Mouse (Mus musculus) midbrain, embryonic 12.5 days (tissue): ENCODE measurements around the gene Lclat1. TPM values are rescaled to one million over a fixed set of nuclear protein-coding genes. Genes with fewer than 3 reads are reported as not detected.

Source experiments
- ATAC-seq: fragments of 200-750 bp; cut with Nextera tagmentation; 2 replicates; pipeline ENCODE4 v1.8.0; 2017; ENCODE audit warnings: low read depth, moderate TSS enrichment, moderate library complexity; ENCODE audit not compliant: low FRiP score
- H3K27ac ChIP-seq: fragments of 300-500 bp; sonication (generic); replicated peaks from 2 replicates; pipeline ENCODE4 v1.5.1; 2016; ENCODE audit warnings: mild to moderate bottlenecking
- H3K27me3 ChIP-seq: fragments of 300-500 bp; sonication (generic); 2 replicates; pipeline ENCODE4 v1.6.1; 2016; ENCODE audit warnings: mild to moderate bottlenecking
- H3K36me3 ChIP-seq: fragments of 300-500 bp; sonication (generic); 2 replicates; pipeline ENCODE4 v1.6.1; 2016
- H3K4me1 ChIP-seq: fragments of 300-500 bp; sonication (generic); 2 replicates; pipeline ENCODE4 v1.6.1; 2016
- H3K4me2 ChIP-seq: fragments of 300-500 bp; sonication (generic); replicated peaks from 2 replicates; pipeline ENCODE4 v1.6.1; 2016; ENCODE audit warnings: mild to moderate bottlenecking, moderate library complexity
- H3K4me3 ChIP-seq: fragments of 300-500 bp; sonication (generic); 2 replicates; pipeline ENCODE4 v1.5.1; 2016; ENCODE audit warnings: mild to moderate bottlenecking
- H3K9ac ChIP-seq: fragments of 300-500 bp; sonication (generic); replicated peaks from 2 replicates; pipeline ENCODE4 v1.6.1; 2016; ENCODE audit warnings: mild to moderate bottlenecking, moderate library complexity
- H3K9me3 ChIP-seq: fragments of 300-500 bp; sonication (generic); 2 replicates; pipeline ENCODE4 v1.6.1; 2016; ENCODE audit warnings: mild to moderate bottlenecking
- WGBS: fragments of 180-500 bp; shearing (Covaris S2); methylation state at CpG from one replicate; pipeline ENCODE4 v1.1.7; 2016; 5-methylcytosine and 5-hydroxymethylcytosine counted together
- polyA plus RNA-seq: library from polyadenylated mRNA; unstranded; fragments of >200 nt; fragmentation: Nextera tagmentation; extraction: Ambion mirVana; gene quantifications from 2 replicates; pipeline ENCODE4 v1.2.1, GENCODE M21; 2016

Gene Lclat1
- polyA plus RNA-seq, 1 experiment from 2014 or later = 8.3 TPM

GRCm38 (mm10) chr17:73156606-73157005 lies 48.8 kb downstream of the Lclat1 start:
- Histone ChIP-seq H3K9me3 (no peaks in the 10 kb centered on the region), H3K27ac (no peak overlapping the region), H3K9ac (no peak overlapping the region), H3K4me2 (no peak overlapping the region), H3K4me3 (no peak overlapping the region), H3K36me3 (no peaks in the 10 kb centered on the region), H3K27me3 (no peaks in the 10 kb centered on the region), H3K4me1 (no peaks in the 10 kb centered on the region)
- no peak for ATAC-seq
- 58% methylated on average over 1 of the region's 1 CpGs for WGBS

GRCm38 (mm10) chr17:73161795-73162194 lies 54.0 kb downstream of the Lclat1 start:
- Histone ChIP-seq H3K4me1 (no peaks in the 10 kb centered on the region), H3K27me3 (no peaks in the 10 kb centered on the region), H3K9ac (no peak overlapping the region), H3K4me3 (no peak overlapping the region), H3K9me3 (no peaks in the 10 kb centered on the region), H3K27ac (no peak overlapping the region), H3K36me3 (peaks cover 6% of the 10 kb centered on the region; the same call in 1 of the 2 replicates), H3K4me2 (no peak overlapping the region)
- WGBS = 89% methylated on average over 6 of the region's 6 CpGs
- no peak for ATAC-seq

- Histone ChIP-seq H3K9me3 (no peaks in the 10 kb centered on the region), H3K27me3 (no peaks in the 10 kb centered on the region), H3K27ac (no peak overlapping the region), H3K4me1 (no peaks in the 10 kb centered on the region), H3K4me3 (no peak overlapping the region), H3K4me2 (no peak overlapping the region), H3K9ac (no peak overlapping the region), H3K36me3 (peaks cover 6% of the 10 kb centered on the region; the same call in 1 of the 2 replicates)
- ATAC-seq = no peak
- WGBS = 85% methylated on average over 15 of the region's 15 CpGs
Measured at GRCm38 (mm10) chr17:73162445-73163208, 54.8 kb downstream of the Lclat1 start.

- no peaks in the 10 kb centered on the region for H3K9me3 ChIP-seq
- no peak overlapping the region for H3K9ac ChIP-seq
- H3K4me2 ChIP-seq = no peak overlapping the region
- 76% methylated on average over 3 of the region's 3 CpGs for WGBS
- H3K4me3 ChIP-seq = no peak overlapping the region
- peaks cover 6% of the 10 kb centered on the region; the same call in 1 of the 2 replicates for H3K36me3 ChIP-seq
- no peaks in the 10 kb centered on the region for H3K27me3 ChIP-seq
- no peak for ATAC-seq
- H3K4me1 ChIP-seq = no peaks in the 10 kb centered on the region
- no peak overlapping the region for H3K27ac ChIP-seq
Measured at GRCm38 (mm10) chr17:73163597-73163996, 55.8 kb downstream of the Lclat1 start.

DNA sequence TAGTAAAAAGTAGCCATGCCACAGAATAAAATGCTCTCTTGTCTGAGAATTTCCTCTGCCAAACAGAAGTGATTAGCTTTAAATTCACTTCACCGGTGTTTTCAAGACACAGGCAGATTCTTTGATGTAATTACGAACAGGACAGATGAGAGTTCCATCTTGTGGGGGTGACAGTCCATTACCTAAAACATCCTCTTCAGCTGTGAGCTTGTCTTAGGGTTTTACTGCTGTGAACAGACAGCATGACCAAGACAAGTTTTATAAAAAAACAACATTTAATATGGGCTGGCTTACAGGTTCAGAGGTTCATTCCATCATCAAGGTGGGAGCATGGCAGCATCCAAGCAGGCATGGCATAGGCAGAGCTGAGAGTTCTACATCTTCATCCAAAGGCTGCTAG lies 56.3 kb downstream of the Lclat1 start:
- H3K4me3 ChIP-seq = no peak overlapping the region
- ATAC-seq = no peak
- H3K27me3 ChIP-seq = no peaks in the 10 kb centered on the region
- no peak overlapping the region for H3K9ac ChIP-seq
- no peaks in the 10 kb centered on the region for H3K4me1 ChIP-seq
- WGBS = 90% methylated on average over 2 of the region's 2 CpGs
- peaks cover 6% of the 10 kb centered on the region; the same call in 1 of the 2 replicates for H3K36me3 ChIP-seq
- no peak overlapping the region for H3K4me2 ChIP-seq
- H3K27ac ChIP-seq = no peak overlapping the region
- no peaks in the 10 kb centered on the region for H3K9me3 ChIP-seq

DNA sequence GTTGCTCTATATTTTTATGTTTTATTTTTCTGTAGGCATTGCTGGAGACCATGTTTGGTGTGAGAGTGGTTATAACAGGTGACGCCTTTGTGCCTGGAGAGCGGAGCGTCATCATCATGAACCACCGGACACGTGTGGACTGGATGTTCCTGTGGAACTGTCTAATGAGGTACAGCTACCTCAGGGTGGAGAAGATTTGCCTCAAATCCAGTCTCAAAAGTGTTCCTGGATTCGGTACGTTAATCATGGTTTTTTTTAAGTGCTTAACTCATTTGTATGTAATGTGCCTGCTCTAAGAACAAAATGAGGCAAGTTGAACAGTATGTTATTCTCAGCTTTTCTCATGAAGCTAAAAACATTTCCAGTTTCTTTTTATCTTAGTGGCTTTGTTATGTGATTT lies 61.7 kb downstream of the Lclat1 start:
- Histone ChIP-seq H3K9ac (no peak overlapping the region), H3K4me2 (no peak overlapping the region), H3K4me3 (no peak overlapping the region), H3K27ac (no peak overlapping the region), H3K27me3 (no peaks in the 10 kb centered on the region), H3K4me1 (no peaks in the 10 kb centered on the region), H3K36me3 (peaks cover 6% of the 10 kb centered on the region; the same call in 1 of the 2 replicates), H3K9me3 (no peaks in the 10 kb centered on the region)
- WGBS = 96% methylated on average over 7 of the region's 7 CpGs
- ATAC-seq = no peak

DNA sequence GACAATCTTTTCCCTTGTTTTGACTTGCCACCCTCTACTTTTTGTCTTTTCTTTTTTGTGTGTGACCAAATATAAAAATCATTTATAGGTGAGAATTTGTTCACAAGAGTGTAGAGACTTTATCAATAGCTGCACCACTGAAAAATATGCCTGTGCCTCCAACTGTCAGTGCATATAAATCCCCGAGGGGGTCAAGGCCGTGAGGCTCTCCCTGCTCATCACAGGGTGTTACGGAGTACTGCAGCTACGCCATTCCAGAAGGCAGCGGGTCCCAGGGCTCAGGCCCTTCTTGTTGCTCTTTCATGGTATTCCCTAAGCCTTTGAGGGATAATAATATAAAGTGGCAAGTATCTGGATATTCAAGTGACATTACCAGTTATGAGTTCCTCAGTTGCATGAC lies 62.4 kb downstream of the Lclat1 start:
- Histone ChIP-seq H3K27ac (no peak overlapping the region), H3K4me1 (no peaks in the 10 kb centered on the region), H3K9ac (no peak overlapping the region), H3K27me3 (no peaks in the 10 kb centered on the region), H3K4me2 (no peak overlapping the region), H3K36me3 (peaks cover 3% of the 10 kb centered on the region; the same call in 1 of the 2 replicates), H3K9me3 (no peaks in the 10 kb centered on the region), H3K4me3 (no peak overlapping the region)
- ATAC-seq = no peak
- 98% methylated on average over 5 of the region's 5 CpGs for WGBS

GRCm38 (mm10) chr17:73174083-73174562 lies 66.3 kb downstream of the Lclat1 start:
- 70% methylated on average over 5 of the region's 5 CpGs for WGBS
- Histone ChIP-seq H3K9me3 (no peaks in the 10 kb centered on the region), H3K4me3 (no peak overlapping the region), H3K36me3 (no peaks in the 10 kb centered on the region; the same call in 1 of the 2 replicates), H3K27me3 (no peaks in the 10 kb centered on the region), H3K4me2 (no peak overlapping the region), H3K9ac (no peak overlapping the region), H3K27ac (no peak overlapping the region), H3K4me1 (no peaks in the 10 kb centered on the region)
- ATAC-seq = no peak

GRCm38 (mm10) chr17:73175720-73176119 lies 67.9 kb downstream of the Lclat1 start:
- no peaks in the 10 kb centered on the region for H3K4me1 ChIP-seq
- no peaks in the 10 kb centered on the region; the same call in 1 of the 2 replicates for H3K36me3 ChIP-seq
- no peak overlapping the region for H3K9ac ChIP-seq
- H3K4me2 ChIP-seq = no peak overlapping the region
- no peaks in the 10 kb centered on the region for H3K9me3 ChIP-seq
- H3K27me3 ChIP-seq = no peaks in the 10 kb centered on the region
- H3K4me3 ChIP-seq = no peak overlapping the region
- ATAC-seq = no peak
- no peak overlapping the region for H3K27ac ChIP-seq
- 83% methylated on average over 5 of the region's 5 CpGs for WGBS

DNA sequence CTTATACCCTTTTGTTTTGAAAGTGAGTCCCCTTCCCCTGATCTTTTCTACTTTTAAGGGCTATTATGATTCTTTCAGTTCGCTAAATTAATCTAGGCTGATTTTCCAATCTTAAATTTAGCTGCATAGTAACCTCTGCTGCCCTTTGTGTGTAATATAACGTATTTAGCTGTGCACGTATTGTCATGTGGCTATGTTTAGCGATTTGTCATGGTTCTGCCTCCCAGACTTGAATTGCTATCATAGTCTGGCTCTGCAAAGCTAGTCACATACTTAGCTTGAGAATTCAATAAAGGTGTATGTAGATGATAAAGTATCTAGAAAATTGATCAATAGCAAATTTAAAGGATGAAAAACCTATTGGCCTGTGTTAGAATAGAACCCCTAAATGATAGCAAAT lies 69.3 kb downstream of the Lclat1 start:
- Histone ChIP-seq H3K4me3 (no peak overlapping the region), H3K36me3 (no peaks in the 10 kb centered on the region), H3K4me2 (no peak overlapping the region), H3K9me3 (no peaks in the 10 kb centered on the region), H3K27ac (no peak overlapping the region), H3K27me3 (no peaks in the 10 kb centered on the region), H3K9ac (no peak overlapping the region), H3K4me1 (no peaks in the 10 kb centered on the region)
- no peak for ATAC-seq
- WGBS = 82% methylated on average over 4 of the region's 4 CpGs

GRCm38 (mm10) chr17:73186929-73187328 lies 79.1 kb downstream of the Lclat1 start:
- Histone ChIP-seq H3K4me1 (no peaks in the 10 kb centered on the region), H3K27me3 (no peaks in the 10 kb centered on the region), H3K36me3 (no peaks in the 10 kb centered on the region), H3K4me3 (no peak overlapping the region), H3K9me3 (no peaks in the 10 kb centered on the region), H3K9ac (no peak overlapping the region), H3K4me2 (no peak overlapping the region), H3K27ac (no peak overlapping the region)
- WGBS = 90% methylated on average over 5 of the region's 5 CpGs
- ATAC-seq = no peak

DNA sequence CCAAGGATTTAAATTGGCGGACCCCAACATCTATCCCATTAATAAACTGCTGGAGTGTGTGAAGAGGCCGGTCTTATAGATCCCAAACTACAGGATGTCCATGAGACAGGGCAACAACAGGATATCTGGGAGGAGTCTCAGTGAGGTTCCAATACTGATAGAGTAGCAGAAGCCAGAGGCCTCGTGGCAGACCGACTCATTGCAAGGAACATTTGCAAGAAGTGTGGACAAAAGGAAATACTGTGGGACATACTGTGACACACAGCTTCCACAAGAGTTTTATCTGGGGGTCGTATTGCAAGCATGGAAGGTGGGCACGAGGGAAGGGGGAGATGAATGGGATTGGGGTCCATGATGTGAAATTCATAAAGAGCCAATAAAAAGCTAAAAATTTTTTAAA lies 86.4 kb downstream of the Lclat1 start:
- Histone ChIP-seq H3K27me3 (no peaks in the 10 kb centered on the region), H3K36me3 (no peaks in the 10 kb centered on the region), H3K4me1 (no peaks in the 10 kb centered on the region), H3K4me2 (no peak overlapping the region), H3K4me3 (no peak overlapping the region), H3K9ac (no peak overlapping the region), H3K9me3 (no peaks in the 10 kb centered on the region), H3K27ac (no peak overlapping the region)
- ATAC-seq = no peak
- 88% methylated on average over 6 of the region's 6 CpGs for WGBS
